Mouse (Mus musculus) induced T-regulatory cell, adult 2 months (primary cell): ENCODE data around the gene Sbsn.
A peak's percentile ranks its signal among the peaks of the same experiment; 100 is the strongest.
"Not testable (repeated sequence)": the region's sequence is repeated elsewhere in the genome, so short reads cannot be mapped to it uniquely, and the experiment has no call there.

Experiments
- DNase-seq: peaks from one replicate; pipeline ENCODE4 v3.0.0-alpha.2; 2012; ENCODE audit warnings: low read depth

Gene Sbsn

GRCm38 (mm10) chr7:30751086-30751669 lies at the start of gene Sbsn:
Gene Sbsn (plus strand): TSS chr7:30751471.
- DNase-seq, result no peak

GRCm38 (mm10) chr7:30706214-30706882 lies 44.9 kb upstream of the Sbsn start:
- DNase-seq, result no peak

DNA sequence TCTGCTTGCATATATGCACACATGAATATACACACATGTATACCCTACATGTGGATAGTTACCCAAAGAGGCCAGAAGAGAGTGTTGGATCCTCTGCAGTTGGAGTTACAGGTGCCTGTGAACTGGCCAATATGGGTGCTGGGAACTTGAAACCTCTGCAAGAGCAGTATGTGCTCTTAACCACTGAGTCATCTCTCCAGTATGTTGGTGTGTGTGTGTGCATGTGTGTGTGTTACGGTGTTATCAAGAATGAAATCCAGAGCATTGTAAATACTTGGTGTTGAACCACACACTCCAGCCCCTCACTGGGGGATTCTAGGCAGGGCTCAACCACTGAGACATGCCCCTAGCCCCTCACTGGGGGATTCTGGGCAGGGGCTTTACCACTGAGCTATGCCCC lies 43.8 kb upstream of the Sbsn start:
- no peak for DNase-seq

GRCm38 (mm10) chr7:30711942-30712341 lies 39.3 kb upstream of the Sbsn start, which contains the start of gene Atp4a:
Gene Atp4a (plus strand): TSS chr7:30712209.
- DNase-seq, result no peak

DNA sequence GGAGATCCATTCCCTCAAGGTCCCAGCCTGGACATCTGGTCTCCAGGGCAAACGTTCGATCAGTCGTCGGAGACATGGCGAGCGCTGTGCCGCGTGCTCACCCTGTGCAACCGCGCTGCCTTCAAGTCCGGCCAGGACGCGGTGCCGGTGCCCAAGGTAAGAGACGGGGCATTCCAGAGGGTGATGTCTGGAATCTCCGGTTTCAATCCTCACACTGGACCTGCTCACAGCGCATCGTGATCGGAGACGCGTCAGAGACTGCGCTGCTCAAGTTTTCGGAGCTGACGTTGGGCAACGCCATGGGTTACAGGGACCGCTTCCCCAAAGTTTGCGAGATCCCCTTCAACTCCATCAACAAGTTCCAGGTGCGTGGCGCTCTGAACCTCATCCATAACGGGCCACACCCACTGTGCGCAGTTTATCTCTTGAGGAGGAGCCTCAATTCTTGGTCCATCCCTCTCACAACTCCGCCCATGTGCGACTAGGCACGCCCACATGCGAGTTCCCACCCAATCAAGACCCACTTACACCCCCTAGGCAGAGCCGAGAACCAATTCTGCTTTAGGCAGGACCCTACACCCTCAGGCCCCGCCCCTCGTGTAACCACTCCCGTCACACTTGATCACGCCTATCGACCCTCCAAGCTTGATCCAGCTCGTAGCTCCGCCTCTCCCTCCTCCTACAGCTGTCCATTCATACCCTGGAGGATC lies 34.1 kb upstream of the Sbsn start:
- DNase-seq, result peak; percentile 82

DNA sequence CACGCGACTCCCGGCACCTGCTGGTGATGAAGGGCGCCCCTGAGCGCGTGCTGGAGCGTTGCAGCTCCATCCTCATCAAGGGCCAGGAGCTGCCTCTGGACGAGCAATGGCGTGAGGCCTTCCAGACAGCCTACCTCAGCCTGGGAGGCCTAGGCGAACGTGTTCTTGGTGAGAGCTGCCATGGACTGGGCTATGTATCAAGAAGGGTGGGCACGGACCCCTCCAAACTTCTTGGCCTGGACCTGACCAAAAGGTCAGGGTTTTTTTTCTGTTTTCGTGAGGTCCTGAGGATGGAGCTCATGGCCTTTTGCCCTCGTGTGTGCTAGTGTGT lies 33.6 kb upstream of the Sbsn start:
- no peak for DNase-seq

- no peak for DNase-seq
These were observed 31.6 kb upstream of the Sbsn start for GRCm38 (mm10) chr7:30719669-30720068.

DNA sequence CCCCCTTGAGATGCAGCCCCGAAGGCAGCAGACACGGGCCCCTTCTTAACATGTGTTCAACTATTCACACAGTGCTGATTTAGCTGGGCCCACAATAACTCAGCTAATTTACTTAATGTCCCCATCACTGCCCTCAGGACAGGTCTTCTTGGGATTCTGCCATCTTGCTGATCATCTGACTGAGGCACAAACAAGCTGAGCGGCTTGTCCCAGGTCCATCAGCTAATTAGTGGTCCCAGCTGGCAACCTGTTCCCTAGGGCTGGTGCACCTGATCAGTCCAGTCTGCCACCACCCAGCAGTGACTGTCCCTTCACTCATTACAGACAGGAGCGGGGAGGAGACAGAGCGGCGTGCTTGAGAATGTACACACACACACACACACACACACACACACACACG lies 30.0 kb upstream of the Sbsn start:
- no peak for DNase-seq

GRCm38 (mm10) chr7:30723274-30723953 lies 27.9 kb upstream of the Sbsn start:
- DNase-seq, result no peak

DNA sequence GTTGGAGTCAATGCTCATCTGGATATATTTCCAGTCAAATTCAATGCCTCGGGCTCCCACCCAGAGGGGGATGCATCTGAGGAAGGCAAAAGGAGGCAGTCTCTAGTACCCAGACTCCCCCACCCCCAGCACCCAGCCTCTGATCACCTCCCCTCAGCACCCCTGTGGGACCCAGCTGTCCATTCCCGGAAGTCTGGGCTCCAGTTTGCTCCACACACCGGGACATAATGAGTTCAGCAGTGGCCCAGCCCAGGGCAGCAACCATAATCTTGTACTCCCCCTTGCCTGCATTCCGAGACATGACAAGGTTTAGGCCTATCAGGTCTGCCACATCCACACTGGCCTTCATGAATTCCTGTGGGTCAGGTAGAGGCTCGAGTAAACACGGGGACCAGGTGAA lies 23.1 kb upstream of the Sbsn start:
- DNase-seq, result no peak

DNA sequence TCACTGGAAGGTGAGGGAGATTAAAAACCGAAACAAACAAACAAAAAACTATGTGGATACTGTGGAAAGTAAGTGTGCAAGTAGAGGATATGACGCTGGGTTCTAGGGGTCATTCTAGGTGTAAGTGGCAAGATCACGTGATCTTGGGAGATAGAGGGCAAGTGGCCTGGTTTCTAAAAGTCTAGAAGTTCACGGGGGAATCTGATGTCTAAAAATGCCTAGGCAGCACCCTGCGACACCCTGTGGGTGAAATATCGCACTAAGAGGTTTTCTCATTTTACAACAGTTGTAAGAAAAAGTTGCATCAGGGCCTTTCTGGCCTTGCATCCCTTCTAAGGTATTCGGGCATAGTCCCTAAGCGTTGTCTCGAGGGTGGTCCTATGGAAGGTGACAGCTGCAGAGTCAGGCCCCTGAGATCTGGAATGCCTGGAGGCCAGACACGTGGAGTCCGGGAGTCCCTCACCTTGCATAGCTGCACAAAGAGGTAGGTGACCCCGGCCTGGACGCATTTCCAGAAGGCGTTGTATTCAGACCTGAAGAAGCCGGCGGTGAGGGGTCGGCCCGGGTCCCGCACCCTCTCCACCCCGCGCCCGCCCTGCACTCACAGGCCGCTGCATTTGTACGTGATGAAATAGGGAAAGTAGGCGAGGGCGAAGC lies 22.4 kb upstream of the Sbsn start:
- DNase-seq, result peak; percentile 59

DNA sequence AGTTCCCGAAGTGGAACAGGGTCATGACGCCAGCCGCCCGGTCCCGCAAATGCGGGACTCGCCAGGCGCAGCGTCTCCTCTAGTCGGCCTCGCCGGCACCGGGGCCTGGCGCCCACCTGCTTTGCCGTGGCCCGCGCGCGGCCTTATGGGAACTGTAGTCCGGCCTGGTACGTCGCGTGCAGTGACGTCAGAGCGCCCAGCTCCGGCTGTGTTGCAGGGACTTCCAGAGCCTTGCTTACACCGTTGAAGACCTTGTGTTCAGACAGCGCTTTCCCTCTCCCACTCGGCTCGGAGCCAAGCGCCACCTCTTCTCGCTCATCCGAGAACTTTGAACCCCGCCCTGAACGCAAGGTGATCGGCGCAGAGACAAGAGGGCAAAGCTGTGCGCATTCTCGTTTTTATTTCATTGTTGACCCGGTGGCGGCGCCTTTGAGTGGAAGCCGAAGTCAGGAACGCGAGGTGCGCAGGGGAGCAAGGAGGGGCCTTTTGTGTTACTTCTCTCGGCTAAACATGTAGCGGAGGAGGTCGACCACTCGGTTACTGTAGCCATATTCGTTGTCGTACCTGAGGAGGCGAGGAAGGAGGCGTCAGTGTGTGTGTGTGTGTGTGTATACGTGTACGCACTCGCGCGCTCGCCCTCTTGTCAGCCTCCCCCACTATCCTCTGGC lies 21.7 kb upstream of the Sbsn start, which contains the start of gene Tmem147:
Tmem147 (minus strand) TSS at position 145 of the 668 bp plus-strand sequence.
- DNase-seq, result peak; percentile 95

DNA sequence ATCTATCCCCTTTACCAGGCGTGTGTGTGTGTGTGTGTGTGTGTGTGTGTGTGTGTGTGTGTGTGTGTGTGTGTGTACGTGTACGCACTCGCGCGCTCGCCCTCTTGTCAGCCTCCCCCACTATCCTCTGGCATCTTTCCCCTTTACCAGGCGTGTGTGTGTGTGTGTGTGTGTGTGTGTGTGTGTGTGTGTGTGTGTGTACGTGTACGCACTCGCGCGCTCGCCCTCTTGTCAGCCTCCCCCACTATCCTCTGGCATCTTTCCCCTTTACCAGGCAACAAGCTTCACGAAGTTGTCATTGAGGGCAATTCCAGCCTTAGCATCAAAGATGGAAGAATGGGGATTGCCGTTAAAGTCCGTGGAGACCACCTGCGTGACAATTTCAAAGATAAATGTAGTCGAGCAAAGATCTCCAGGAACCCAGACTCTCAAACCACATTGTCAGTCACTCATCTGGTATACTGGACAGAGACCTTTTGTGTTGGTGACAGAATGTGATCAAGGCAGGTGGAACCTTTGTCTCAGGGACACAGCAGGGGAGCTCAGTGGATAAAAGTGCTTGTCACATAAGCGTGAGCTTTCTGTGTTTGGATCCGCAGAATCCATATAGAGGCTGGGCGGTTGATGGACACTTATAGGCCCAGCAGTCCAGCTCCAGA lies 21.1 kb upstream of the Sbsn start:
- peak; percentile 33 for DNase-seq

- peak; percentile 14 for DNase-seq
These were observed 15.1 kb upstream of the Sbsn start for GRCm38 (mm10) chr7:30736211-30736610.

GRCm38 (mm10) chr7:30742570-30742969 lies 8.7 kb upstream of the Sbsn start:
- not testable (repeated sequence) for DNase-seq

GRCm38 (mm10) chr7:30743617-30744016 lies 7.7 kb upstream of the Sbsn start, which contains the start of gene Gapdhs:
Gene Gapdhs (minus strand): TSS chr7:30743681.
- DNase-seq, result not testable (repeated sequence)

DNA sequence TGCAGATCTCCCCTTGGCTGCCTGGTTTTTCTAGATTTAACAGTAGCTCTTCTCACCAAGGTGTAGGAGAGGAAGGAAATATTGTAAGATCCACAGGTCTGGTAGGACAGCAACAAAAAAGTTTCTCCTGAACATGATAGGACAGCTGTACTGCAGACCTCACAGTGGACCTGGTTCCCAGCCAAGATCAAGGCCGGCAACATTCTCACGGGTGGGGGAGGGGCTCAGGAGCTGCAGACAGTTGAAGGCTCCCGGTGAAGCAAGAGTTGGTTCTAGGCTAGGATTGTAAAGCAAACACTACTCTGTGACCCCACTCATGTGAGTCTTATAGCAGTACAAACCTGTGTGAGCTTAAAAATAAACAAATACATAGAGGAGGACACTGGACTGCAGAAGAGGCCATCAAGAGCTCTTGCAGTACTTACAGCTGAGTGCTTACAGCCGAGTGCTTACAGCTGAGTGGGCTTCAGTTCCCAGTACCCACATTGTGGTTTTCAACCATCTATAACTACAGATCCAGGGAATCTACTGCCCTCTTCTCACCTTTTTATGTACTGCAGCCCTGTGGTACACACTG lies 7.2 kb upstream of the Sbsn start:
- DNase-seq, result no peak

DNA sequence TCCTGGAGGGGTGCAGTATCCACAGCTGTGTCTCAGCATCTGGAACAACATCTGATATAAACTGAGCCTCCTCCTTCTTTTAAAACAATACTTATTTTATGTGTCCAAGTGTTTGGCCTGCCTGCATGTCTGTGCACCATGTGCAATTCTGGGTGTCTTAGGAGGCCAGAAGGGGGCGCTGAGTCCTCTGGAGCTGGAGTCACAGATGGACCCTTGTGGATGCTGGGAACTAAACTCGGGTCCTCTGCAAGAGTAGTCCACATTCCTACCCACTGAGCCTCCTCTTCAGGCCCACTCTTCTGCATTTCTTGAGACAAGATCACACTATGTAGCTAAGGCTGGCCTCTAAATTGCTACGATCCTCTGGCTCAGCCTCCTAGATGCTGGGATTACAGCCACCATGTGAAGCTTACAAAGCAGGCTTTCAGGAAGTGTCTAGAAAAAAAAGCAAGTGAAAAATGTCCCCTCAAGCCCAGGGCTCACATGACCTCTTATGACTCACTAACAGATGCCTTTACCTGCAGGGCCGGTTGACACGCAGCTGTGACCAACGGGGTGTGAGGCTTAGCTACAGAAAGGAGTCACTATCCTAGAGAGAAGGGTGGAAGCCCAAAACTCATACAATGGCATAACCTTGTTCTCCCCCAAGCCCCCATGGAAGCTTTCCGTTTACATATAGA lies 3.6 kb upstream of the Sbsn start:
- peak; percentile 21 for DNase-seq

GRCm38 (mm10) chr7:30749824-30750606 lies 1.3 kb upstream of the Sbsn start:
- no peak for DNase-seq
